Mouse (Mus musculus) limb, embryonic 13.5 days (tissue): ENCODE measurements at regions not wholly inside any gene's neighbourhood (a gene's known extent, or its start where the extent isn't known, plus 50 kb on each side); places are given as distances from the start of the nearest gene placed in this dataset.
"Not testable (repeated sequence)": the region's sequence is repeated elsewhere in the genome, so short reads cannot be mapped to it uniquely, and the experiment has no call there.

Experiments
- ATAC-seq: fragments of 200-750 bp; cut with Nextera tagmentation; 2 replicates; pipeline ENCODE4 v1.8.0; 2017; ENCODE audit warnings: low read depth, moderate number of reproducible peaks, moderate TSS enrichment; ENCODE audit not compliant: low FRiP score
- H3K27ac ChIP-seq: fragments of 300-500 bp; sonication (generic); 2 replicates; pipeline ENCODE4 v1.5.1; 2015; ENCODE audit warnings: inconsistent platforms, mild to moderate bottlenecking, moderate library complexity
- H3K27me3 ChIP-seq: fragments of 300-500 bp; sonication (generic); 2 replicates; pipeline ENCODE4 v1.6.1; 2015; ENCODE audit warnings: mild to moderate bottlenecking, inconsistent platforms
- H3K36me3 ChIP-seq: fragments of 300-500 bp; sonication (generic); 2 replicates; pipeline ENCODE4 v1.6.1; 2015; ENCODE audit warnings: inconsistent platforms, mild to moderate bottlenecking, moderate library complexity
- H3K4me1 ChIP-seq: fragments of 300-500 bp; sonication (generic); 2 replicates; pipeline ENCODE4 v1.6.1; 2015; ENCODE audit warnings: inconsistent platforms
- H3K4me2 ChIP-seq: fragments of 300-500 bp; sonication (generic); replicated peaks from 2 replicates; pipeline ENCODE4 v1.6.1; 2015; ENCODE audit warnings: inconsistent platforms, mild to moderate bottlenecking, moderate library complexity
- H3K4me3 ChIP-seq: fragments of 300-500 bp; sonication (generic); 2 replicates; pipeline ENCODE4 v1.5.1; 2015; ENCODE audit warnings: moderate library complexity, mild to moderate bottlenecking, inconsistent platforms
- H3K9ac ChIP-seq: fragments of 300-500 bp; sonication (generic); 2 replicates; pipeline ENCODE4 v1.6.1; 2015; ENCODE audit warnings: mild to moderate bottlenecking, inconsistent platforms
- H3K9me3 ChIP-seq: fragments of 300-500 bp; sonication (generic); 2 replicates; pipeline ENCODE4 v1.6.1; 2016; ENCODE audit warnings: inconsistent platforms
- WGBS: fragments of 180-500 bp; shearing (Covaris S2); methylation state at CpG from one replicate; pipeline ENCODE4 v1.1.7; 2015; 5-methylcytosine and 5-hydroxymethylcytosine counted together

DNA sequence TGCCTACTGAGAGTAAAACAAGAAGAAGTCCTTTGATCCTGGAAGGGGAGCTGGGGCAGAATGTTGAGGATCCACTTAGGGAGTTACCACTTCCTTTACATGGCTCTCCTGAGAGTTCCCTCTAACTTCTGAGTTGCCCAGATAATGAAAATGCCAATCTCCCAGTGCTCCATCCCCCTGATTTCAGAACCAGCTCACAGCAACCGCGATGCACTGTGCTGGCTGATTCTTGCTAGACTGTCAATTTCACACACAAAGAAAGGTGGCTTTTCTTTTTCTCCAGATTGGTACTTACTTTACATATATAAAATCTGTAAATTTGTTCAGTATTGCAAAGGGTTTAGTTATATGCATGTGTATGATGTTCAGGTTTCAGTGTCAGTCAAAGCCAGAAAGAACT, 1248.1 kb upstream of the Adam24 start:
- 61% methylated on average over 2 of the region's 2 CpGs for WGBS

DNA sequence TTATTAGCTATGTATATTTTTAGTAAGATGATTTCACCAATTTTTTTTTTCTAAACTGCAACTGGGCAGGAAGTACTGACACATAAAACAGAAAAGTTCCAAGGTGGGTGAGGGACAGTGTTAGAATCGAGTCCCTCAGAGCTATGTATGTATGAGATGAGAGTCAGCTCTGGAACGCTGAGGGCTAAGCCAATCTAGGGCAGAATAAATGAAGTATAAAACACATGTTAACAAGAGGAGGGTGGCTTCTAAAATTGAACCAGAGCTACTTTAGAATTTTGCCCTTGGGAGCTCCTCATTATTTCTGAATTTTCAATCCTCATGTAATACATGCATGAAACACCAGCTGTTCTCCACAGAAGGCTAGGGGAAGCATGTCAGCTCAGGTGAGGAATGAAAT, 1247.5 kb upstream of the Adam24 start:
- no peaks in the 10 kb centered on the region for H3K9me3 ChIP-seq
- H3K27me3 ChIP-seq: no peaks in the 10 kb centered on the region
- peak; percentile 57; the same call in 1 of the 2 replicates for ATAC-seq
- H3K9ac ChIP-seq: no peak overlapping the region
- 41% methylated on average over 2 of the region's 2 CpGs for WGBS
- H3K4me3 ChIP-seq: no peak overlapping the region
- H3K27ac ChIP-seq: no peak overlapping the region
- no peak overlapping the region for H3K4me2 ChIP-seq
- H3K4me1 ChIP-seq: peaks cover 6% of the 10 kb centered on the region
- no peaks in the 10 kb centered on the region for H3K36me3 ChIP-seq

More for the DNA sequence above, 1248.1 kb upstream of the Adam24 start:
- H3K27me3 ChIP-seq: no peaks in the 10 kb centered on the region
- ATAC-seq: no peak
- peaks cover 6% of the 10 kb centered on the region for H3K4me1 ChIP-seq
- H3K9ac ChIP-seq: no peak overlapping the region
- no peak overlapping the region for H3K4me3 ChIP-seq
- H3K4me2 ChIP-seq: no peak overlapping the region
- H3K27ac ChIP-seq: no peak overlapping the region
- H3K9me3 ChIP-seq: no peaks in the 10 kb centered on the region
- H3K36me3 ChIP-seq: no peaks in the 10 kb centered on the region

DNA sequence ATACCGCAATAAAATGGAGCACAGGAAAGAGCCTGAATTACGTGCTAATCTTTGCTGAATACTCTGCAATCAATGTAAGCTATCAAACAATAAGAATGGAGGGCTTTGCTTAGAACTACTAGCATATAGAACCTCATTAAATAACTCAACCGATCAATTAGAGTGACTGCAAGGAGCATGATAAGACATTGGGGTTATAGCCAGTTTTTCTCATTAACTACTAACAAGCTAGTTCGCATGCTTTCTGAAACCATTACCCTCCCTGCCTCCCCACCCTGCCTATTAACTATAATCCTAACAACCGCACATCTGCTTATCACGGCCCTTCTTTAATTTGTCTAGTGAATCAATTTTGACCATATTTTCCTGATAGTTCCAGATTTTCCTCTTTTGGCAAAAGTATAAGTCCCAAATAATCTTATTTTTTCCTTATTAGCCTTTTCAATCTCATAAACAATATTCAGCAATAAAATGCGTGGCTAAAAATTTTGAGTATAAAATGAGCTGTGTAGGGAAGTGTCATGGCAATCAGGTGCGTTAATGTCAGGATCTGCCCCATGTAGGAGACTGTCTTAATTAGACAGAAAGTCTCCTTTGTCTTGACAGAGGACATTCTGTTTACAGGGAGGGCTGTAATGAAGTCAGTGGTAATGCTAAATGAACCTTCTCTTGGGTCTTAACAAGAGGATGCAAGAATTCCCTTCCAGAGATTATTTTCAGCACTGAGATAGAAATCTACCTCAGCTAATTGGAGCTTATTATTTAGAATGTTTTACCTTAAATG, 1234.1 kb upstream of the Adam24 start:
- Histone ChIP-seq H3K4me3 (no peak overlapping the region), H3K9ac (no peak overlapping the region), H3K9me3 (no peaks in the 10 kb centered on the region), H3K4me2 (no peak overlapping the region), H3K36me3 (no peaks in the 10 kb centered on the region), H3K4me1 (no peaks in the 10 kb centered on the region), H3K27me3 (no peaks in the 10 kb centered on the region), H3K27ac (no peak overlapping the region)
- no peak for ATAC-seq
- WGBS: 67% methylated on average over 8 of the region's 8 CpGs

DNA sequence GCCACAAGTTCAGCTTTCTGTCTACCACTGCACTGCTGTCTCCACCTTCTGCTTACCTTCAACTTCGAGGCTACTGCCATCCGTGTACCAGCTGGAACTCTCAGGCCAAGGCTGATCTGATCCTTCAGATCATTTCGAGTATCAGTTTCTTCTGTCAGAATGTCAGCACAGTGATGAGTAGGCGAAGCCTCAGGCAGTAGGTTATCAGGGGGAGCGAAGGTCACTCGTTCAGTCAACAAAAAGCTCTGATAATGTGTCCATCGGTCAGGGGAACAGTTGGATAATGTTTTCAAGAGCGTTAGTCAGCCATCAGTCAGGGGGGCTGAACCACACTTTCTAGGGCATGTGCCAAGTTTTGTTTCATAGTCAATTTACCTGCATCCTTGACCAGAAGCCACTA, 1183.7 kb upstream of the Adam24 start:
- H3K27me3 ChIP-seq, H3K9me3 ChIP-seq, H3K9ac ChIP-seq, H3K4me1 ChIP-seq, H3K4me3 ChIP-seq, H3K36me3 ChIP-seq, H3K4me2 ChIP-seq, ATAC-seq, H3K27ac ChIP-seq: not testable (repeated sequence)
- whole genome bisulfite sequencing: 81% methylated on average over 8 of the region's 8 CpGs

DNA sequence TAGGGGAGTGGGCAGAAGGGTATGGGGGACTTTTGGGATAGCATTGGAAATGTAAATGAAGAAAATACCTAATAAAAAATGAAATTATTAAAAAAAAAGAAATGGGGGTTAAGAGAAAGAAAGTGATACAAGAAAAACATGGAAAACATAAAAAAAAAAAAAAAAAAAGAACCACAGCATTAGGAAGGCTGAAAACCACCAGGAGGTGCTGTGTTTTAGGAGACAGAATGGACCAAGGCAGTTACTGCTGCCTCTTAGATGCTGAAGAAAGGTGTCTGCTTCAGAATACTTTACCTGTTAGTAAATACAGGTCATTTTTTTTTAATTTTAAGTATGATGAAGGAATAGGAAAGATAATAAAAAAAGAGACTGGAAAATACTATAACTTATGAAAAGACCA, 1174.5 kb upstream of the Adam24 start:
- no peaks in the 10 kb centered on the region for H3K36me3 ChIP-seq
- no peak overlapping the region for H3K4me3 ChIP-seq
- H3K27ac ChIP-seq: no peak overlapping the region
- ATAC-seq: no peak
- no peak overlapping the region for H3K4me2 ChIP-seq
- no peaks in the 10 kb centered on the region for H3K4me1 ChIP-seq
- no peaks in the 10 kb centered on the region for H3K9me3 ChIP-seq
- no peaks in the 10 kb centered on the region for H3K27me3 ChIP-seq
- no peak overlapping the region for H3K9ac ChIP-seq

DNA sequence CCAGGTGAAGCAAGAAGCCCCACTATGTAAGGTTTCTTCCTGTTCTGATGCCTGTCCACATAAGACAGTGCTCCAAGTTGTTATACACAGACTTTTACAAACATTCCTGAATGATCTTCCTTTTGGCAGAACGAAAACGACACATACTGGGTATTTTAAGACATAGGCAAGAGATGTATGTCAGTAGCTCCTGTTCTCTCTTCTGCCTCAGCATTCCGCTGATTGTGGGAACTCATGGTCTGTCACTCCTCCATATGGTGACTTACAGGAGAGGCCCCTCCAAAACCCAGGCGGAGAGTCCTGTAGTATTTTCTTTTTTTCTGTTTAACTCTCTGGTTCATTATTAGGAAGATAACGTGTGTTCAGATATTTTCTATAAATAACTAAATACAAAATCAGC, 1170.6 kb upstream of the Adam24 start:
- Histone ChIP-seq H3K36me3 (no peaks in the 10 kb centered on the region), H3K4me3 (no peak overlapping the region), H3K4me1 (no peaks in the 10 kb centered on the region), H3K9me3 (no peaks in the 10 kb centered on the region), H3K27me3 (no peaks in the 10 kb centered on the region), H3K27ac (no peak overlapping the region), H3K9ac (no peak overlapping the region), H3K4me2 (no peak overlapping the region)
- ATAC-seq: no peak
- WGBS: 79% methylated on average over 5 of the region's 5 CpGs

DNA sequence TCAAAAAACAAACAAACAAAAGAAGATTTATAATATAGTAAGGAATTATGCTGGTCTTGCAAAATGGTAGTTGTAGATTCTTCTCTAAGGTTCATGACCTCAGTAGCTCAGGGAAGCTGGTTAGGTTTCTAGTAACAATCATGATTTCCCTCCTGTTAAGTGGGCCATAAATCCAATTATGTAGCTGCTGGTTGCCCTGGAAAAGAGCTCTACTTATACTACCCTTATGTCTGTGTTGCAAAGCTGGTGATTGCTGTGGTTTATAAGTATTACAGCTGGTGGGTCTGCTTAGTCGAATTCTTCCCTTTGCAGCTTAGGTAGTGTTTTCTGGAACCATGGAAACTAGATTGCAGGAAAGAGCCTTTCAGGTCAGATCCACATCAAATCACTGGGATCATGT, 1161.9 kb upstream of the Adam24 start:
- Histone ChIP-seq H3K27me3 (no peaks in the 10 kb centered on the region), H3K27ac (no peak overlapping the region), H3K9ac (no peak overlapping the region), H3K4me1 (no peaks in the 10 kb centered on the region), H3K4me3 (no peak overlapping the region), H3K4me2 (no peak overlapping the region), H3K9me3 (no peaks in the 10 kb centered on the region), H3K36me3 (no peaks in the 10 kb centered on the region)
- no peak; the same call in 1 of the 2 replicates for ATAC-seq
- WGBS: 11% methylated on average over 1 of the region's 1 CpGs
